Mouse (Mus musculus) forebrain, embryonic 16.5 days (tissue): ENCODE measurements around the gene Gm20388. TPM values are rescaled to one million over a fixed set of nuclear protein-coding genes. Genes with fewer than 3 reads are reported as not detected.
A peak's percentile ranks its signal among the peaks of the same experiment; 100 is the strongest.

Experiments used
- ATAC-seq: fragments of 200-750 bp; cut with Nextera tagmentation; 2 replicates; pipeline ENCODE4 v1.8.0; 2017; ENCODE audit warnings: mild to moderate bottlenecking, moderate library complexity
- H3K27ac ChIP-seq: fragments of 300-500 bp; sonication (generic); 2 replicates; pipeline ENCODE4 v1.5.1; 2014; ENCODE audit warnings: low read length, control low read depth
- H3K27me3 ChIP-seq: fragments of 300-500 bp; sonication (generic); replicated peaks from 2 replicates; pipeline ENCODE4 v1.6.1; 2014; ENCODE audit warnings: low read length; ENCODE audit not compliant: control insufficient read depth, insufficient read depth
- H3K36me3 ChIP-seq: fragments of 300-500 bp; sonication (generic); 2 replicates; pipeline ENCODE4 v1.6.1; 2014; ENCODE audit not compliant: control insufficient read depth, insufficient read depth
- H3K4me1 ChIP-seq: fragments of 300-500 bp; sonication (generic); replicated peaks from 2 replicates; pipeline ENCODE4 v1.6.1; 2014; ENCODE audit warnings: low read length; ENCODE audit not compliant: control insufficient read depth, insufficient read depth
- H3K4me2 ChIP-seq: fragments of 300-500 bp; sonication (generic); 2 replicates; pipeline ENCODE4 v1.6.1; 2014; ENCODE audit warnings: mild to moderate bottlenecking, low read length, control low read depth
- H3K4me3 ChIP-seq: fragments of 300-500 bp; sonication (generic); replicated peaks from 2 replicates; pipeline ENCODE4 v1.5.1; 2014; ENCODE audit warnings: mild to moderate bottlenecking, low read length, control low read depth
- H3K9ac ChIP-seq: fragments of 300-500 bp; sonication (generic); replicated peaks from 2 replicates; pipeline ENCODE4 v1.6.1; 2014; ENCODE audit warnings: low read depth, low read length, control low read depth
- H3K9me3 ChIP-seq: fragments of 300-500 bp; sonication (generic); 2 replicates; pipeline ENCODE4 v1.6.1; 2016; ENCODE audit warnings: low read length; ENCODE audit not compliant: control insufficient read depth
- WGBS: fragments of 180-500 bp; shearing (Covaris S2); extraction: QIAGEN DNeasy Blood & Tissue Kit; methylation state at CpG from one replicate; pipeline ENCODE4 v1.1.7; 2014; 5-methylcytosine and 5-hydroxymethylcytosine counted together
- polyA plus RNA-seq: library from polyadenylated mRNA; unstranded; fragments of >200 nt; fragmentation: Nextera tagmentation; extraction: Ambion mirVana; gene quantifications from 2 replicates; pipeline ENCODE4 v1.2.1, GENCODE M21; 2015

The Gm20388 gene
- polyA plus RNA-seq, 1 experiment from 2014 or later: 4.7 TPM

DNA sequence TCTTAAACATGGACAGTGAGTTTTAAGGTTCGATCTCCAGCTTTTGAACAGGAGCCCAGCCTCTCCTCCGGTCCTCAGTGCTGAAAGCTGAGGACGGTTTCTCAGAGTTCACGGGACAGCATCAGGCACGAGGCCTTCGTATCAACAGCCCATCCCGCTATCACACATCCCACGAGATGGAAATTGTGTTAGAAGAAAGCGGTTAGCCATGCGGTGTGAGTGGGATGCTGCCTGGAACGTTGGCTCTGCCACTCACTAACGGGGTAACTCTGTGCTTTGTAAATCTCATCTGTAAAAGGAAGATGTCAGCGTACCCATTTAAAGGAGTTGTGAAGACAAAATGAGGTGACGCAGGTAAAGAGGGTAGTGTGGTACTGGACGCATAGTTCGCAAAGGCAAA, 3796.5 kb downstream of the Gm20388 start:
- Histone ChIP-seq H3K9ac (no peak overlapping the region), H3K4me1 (no peaks in the 10 kb centered on the region; the same call in 1 of the 2 replicates), H3K36me3 (no peaks in the 10 kb centered on the region), H3K4me2 (no peak overlapping the region), H3K27me3 (no peaks in the 10 kb centered on the region), H3K4me3 (no peak overlapping the region), H3K27ac (no peak overlapping the region), H3K9me3 (no peaks in the 10 kb centered on the region)
- WGBS: 84% methylated on average over 16 of the region's 16 CpGs
- no peak for ATAC-seq

DNA sequence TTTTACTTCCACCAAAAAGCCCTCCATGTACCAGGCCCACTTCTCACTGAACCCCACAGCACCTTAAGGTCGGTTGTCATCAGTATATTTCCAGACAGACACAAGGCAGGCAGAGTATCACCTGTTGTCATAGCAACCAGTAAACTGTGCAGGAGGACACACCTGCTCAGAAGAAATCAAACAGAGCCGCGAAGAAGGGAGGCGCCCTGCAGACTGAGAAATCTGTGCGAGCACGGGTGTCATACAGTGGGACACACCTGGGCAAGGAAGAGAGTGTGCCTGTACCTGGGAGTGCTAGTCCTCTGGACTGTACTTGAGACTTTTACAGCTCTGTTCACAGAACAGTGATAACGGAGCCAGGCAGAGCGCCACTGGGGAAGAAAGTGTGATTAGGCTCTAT, 3798.1 kb downstream of the Gm20388 start:
- no peaks in the 10 kb centered on the region for H3K4me1 ChIP-seq
- no peak overlapping the region for H3K9ac ChIP-seq
- no peak overlapping the region for H3K4me2 ChIP-seq
- WGBS: 77% methylated on average over 8 of the region's 8 CpGs
- no peak overlapping the region for H3K27ac ChIP-seq
- no peak for ATAC-seq
- no peaks in the 10 kb centered on the region for H3K9me3 ChIP-seq
- no peak overlapping the region for H3K4me3 ChIP-seq
- no peaks in the 10 kb centered on the region for H3K36me3 ChIP-seq
- no peaks in the 10 kb centered on the region for H3K27me3 ChIP-seq

GRCm38 (mm10) chr8:123710335-123710734, 3799.7 kb downstream of the Gm20388 start:
- H3K27me3 ChIP-seq: no peaks in the 10 kb centered on the region
- no peak for ATAC-seq
- WGBS: 81% methylated on average over 5 of the region's 5 CpGs

DNA sequence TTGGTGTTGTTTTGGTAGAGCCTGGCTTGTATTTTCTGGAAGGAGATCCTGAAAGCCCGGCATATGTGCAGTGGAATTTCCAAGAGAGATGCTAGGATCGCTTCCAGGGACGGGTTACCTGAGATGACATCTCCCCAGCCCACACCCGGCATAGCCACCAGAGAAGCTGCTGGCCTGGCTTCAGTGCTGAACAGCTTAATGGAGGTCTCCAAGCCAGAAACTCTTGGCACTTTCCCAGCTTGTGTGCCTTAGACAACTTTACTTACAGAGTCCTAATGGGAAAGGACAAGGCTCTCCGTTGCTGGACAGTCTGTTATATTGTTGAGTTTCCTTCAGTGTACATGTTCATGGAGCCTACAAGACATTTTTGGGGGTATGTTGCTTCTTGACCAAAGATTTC, 3803.8 kb downstream of the Gm20388 start:
- Histone ChIP-seq H3K36me3 (no peaks in the 10 kb centered on the region), H3K9me3 (no peaks in the 10 kb centered on the region), H3K4me1 (peaks cover 7% of the 10 kb centered on the region), H3K4me2 (no peak overlapping the region), H3K27me3 (no peaks in the 10 kb centered on the region), H3K27ac (no peak overlapping the region), H3K9ac (no peak overlapping the region), H3K4me3 (no peak overlapping the region)
- no peak for ATAC-seq
- 94% methylated on average over 5 of the region's 5 CpGs for WGBS

More at GRCm38 (mm10) chr8:123710335-123710734, 3799.7 kb downstream of the Gm20388 start:
- Histone ChIP-seq H3K9ac (no peak overlapping the region), H3K4me3 (no peak overlapping the region), H3K27ac (no peak overlapping the region), H3K4me1 (no peaks in the 10 kb centered on the region), H3K36me3 (no peaks in the 10 kb centered on the region), H3K9me3 (no peaks in the 10 kb centered on the region), H3K4me2 (no peak overlapping the region)

DNA sequence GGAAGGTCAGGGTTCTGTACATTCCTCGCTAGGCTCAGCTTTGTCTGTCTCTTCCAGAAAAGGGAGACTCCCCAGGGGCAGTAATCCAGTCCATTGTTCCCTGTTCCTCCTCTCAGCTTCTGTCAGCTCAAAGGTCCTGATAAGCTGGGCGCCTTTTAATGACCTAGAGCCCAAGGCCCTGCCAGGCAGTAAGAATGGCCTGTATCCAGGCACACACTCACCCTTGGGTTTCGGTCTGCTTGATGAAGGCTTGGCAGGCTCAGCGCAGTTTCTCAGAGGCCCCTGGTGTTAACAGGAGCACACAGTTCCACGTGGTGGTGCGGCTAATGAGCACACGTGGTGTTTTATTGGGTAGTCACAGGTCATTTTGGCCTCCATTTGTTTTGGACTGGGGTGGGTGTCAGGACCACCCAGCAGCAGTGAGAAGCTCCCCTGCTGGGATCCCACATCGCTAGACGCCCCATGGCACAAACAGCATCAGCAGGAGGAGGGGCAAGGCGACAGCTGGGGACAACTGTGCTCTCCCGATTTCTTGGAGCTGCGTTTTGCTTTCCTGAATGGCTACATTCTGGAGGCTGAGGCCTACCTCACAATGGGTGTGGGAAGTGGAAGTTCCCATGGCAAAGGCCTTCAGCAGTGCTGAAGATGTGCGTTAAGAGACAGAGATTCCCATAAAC, 3805.4 kb downstream of the Gm20388 start:
- WGBS: 21% methylated on average over 13 of the region's 13 CpGs

DNA sequence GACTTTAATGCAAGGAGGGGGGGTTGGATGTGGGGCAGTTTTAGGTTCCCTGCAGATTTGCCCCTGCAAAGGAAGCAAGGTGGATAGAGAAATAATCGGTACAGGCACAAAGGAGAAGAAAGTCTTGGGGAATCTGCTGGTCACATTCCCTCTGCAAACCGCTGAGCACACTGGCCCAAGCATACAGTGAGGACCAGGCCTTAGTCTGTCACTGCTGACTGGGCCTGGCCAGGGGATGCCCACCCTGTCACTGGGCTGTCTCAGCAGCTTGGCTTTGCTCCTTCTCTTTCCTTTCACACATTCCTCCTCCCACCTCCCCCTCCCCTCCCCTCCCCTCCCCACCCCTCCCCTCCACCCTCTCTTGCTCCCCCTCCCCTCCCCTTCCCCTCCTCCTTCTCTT, 3806.5 kb downstream of the Gm20388 start:
- no peaks in the 10 kb centered on the region for H3K9me3 ChIP-seq
- peaks cover 14% of the 10 kb centered on the region for H3K4me1 ChIP-seq
- no peaks in the 10 kb centered on the region for H3K36me3 ChIP-seq
- ATAC-seq: no peak
- H3K27me3 ChIP-seq: no peaks in the 10 kb centered on the region
- H3K27ac ChIP-seq: no peak overlapping the region
- H3K9ac ChIP-seq: no peak overlapping the region
- 46% methylated on average over 2 of the region's 2 CpGs for WGBS
- H3K4me2 ChIP-seq: no peak overlapping the region
- H3K4me3 ChIP-seq: no peak overlapping the region

More for the DNA sequence above, 3805.4 kb downstream of the Gm20388 start:
- H3K27ac ChIP-seq: no peak overlapping the region
- no peak overlapping the region for H3K4me3 ChIP-seq
- H3K9ac ChIP-seq: no peak overlapping the region
- peak; percentile 66 for ATAC-seq
- no peaks in the 10 kb centered on the region for H3K36me3 ChIP-seq
- no peaks in the 10 kb centered on the region for H3K27me3 ChIP-seq
- H3K4me1 ChIP-seq: peaks cover 14% of the 10 kb centered on the region
- no peaks in the 10 kb centered on the region for H3K9me3 ChIP-seq
- no peak overlapping the region for H3K4me2 ChIP-seq

DNA sequence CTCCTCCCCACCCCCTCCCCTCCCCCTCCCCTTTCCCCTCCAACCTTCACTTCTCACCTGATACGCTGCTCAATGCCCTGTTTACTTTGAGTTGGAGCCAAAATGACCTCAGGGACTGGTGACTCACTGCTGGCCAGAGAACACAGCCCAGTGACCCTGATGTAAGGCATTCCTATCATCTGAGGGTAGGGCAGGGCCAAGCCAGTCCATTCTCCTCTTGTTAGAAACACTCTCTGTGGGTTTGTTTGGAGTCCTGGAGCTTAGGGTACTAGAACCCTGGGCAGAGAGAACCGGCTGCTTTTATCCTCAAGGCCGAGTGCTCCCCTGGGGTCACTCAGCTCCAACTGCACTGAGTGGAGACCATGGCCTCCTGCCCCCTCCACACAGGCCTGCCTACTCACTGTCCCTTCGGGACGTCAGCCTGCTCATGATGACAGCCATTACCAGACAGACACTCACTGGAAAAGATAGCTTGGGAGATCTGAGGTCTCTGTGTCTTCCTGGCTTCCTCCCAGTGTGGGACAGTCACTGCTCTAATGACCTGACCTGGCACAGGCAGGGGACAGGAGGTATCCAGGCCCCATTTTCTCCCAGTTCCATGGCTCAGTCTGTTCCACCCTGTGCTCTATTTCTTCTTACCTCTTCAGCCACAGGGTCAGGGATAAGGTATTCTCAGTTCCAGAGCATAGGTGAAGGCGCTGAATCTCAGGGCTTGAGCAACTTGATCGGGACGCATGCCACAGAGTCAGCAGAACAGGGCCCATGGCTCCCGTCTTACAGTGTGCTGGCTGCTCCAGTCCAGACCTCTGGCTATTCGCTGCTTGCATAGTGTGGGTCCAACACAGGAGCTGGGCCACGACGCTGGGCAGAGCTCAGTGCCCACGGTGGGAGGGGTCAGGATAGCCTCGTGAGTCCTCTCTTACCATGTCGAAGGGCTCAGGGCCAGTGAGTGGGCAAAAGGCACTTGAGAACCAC, 3807.2 kb downstream of the Gm20388 start:
- peaks cover 14% of the 10 kb centered on the region for H3K4me1 ChIP-seq
- H3K4me3 ChIP-seq: no peak overlapping the region
- no peaks in the 10 kb centered on the region for H3K27me3 ChIP-seq
- no peak for ATAC-seq
- no peak overlapping the region for H3K9ac ChIP-seq
- no peak overlapping the region for H3K27ac ChIP-seq
- 75% methylated on average over 15 of the region's 15 CpGs for WGBS
- H3K36me3 ChIP-seq: no peaks in the 10 kb centered on the region
- no peak overlapping the region for H3K4me2 ChIP-seq
- H3K9me3 ChIP-seq: no peaks in the 10 kb centered on the region

DNA sequence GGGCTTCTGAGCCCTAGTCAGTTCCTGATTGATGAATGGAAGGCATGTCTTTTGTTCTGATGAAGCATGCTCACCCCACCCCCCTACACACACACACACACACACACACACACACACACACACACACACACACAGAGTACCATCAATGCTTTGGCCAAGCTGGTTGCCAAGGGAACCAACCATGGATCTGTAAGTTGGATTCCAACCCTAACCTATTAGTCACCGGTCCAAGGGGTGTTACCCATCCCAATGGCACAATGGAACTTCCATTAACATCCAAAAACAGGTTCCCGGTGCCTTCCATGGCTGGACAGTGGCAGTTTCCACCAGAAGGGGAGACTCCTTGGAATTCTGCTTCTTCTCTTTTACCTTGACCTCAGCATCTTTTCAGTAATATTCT, 3808.1 kb downstream of the Gm20388 start:
- no peak overlapping the region for H3K27ac ChIP-seq
- H3K4me2 ChIP-seq: no peak overlapping the region
- no peaks in the 10 kb centered on the region for H3K9me3 ChIP-seq
- peaks cover 14% of the 10 kb centered on the region for H3K4me1 ChIP-seq
- no peak overlapping the region for H3K9ac ChIP-seq
- no peak overlapping the region for H3K4me3 ChIP-seq
- no peak for ATAC-seq
- H3K36me3 ChIP-seq: no peaks in the 10 kb centered on the region
- 89% methylated on average over 2 of the region's 2 CpGs for WGBS
- H3K27me3 ChIP-seq: no peaks in the 10 kb centered on the region

GRCm38 (mm10) chr8:123719280-123719679, 3808.6 kb downstream of the Gm20388 start:
- WGBS: 91% methylated on average over 6 of the region's 6 CpGs
- Histone ChIP-seq H3K9ac (no peak overlapping the region), H3K4me1 (peaks cover 14% of the 10 kb centered on the region), H3K36me3 (no peaks in the 10 kb centered on the region), H3K4me2 (no peak overlapping the region), H3K4me3 (no peak overlapping the region), H3K27ac (no peak overlapping the region), H3K9me3 (no peaks in the 10 kb centered on the region), H3K27me3 (no peaks in the 10 kb centered on the region)
- ATAC-seq: no peak
